Mouse (Mus musculus): ENCODE measurements around the gene Gdpgp1. TPM values are rescaled to one million over a fixed set of nuclear protein-coding genes. Genes with fewer than 3 reads are reported as not detected.
A peak's percentile ranks its signal among the peaks of the same experiment; 100 is the strongest.

Gdpgp1 gene
- 3.0 and 3.1 TPM in 2 replicates for total RNA-seq (2017)

DNA sequence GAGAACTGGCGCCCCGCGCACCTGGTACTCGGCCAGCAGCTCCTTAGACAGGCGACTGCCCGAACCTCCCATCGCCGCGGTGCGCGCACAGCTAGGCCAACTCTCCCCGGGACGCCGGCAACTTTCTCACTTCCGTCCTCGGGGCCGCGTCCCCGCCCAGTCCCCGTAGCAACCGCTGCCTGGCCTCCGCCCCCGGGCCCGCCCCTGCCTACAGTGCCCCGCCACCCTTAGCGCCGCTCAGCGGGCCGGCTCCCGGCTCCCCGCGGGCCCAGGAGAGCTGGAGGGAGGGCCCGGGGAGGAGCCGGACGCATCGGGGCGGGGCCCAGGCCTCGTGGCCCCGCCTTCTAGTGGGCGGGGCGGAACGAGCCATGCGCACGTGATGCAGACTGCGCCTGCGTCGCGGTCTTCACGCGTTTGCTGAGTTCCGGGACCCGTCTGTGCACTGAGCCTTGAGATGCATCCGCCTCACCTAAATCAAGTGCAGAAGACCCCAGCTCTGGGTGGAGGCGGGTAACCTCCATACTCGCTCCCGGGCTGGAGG, at the start of gene Gdpgp1, which contains the start of gene Cib1:
Gene Gdpgp1 (plus strand): TSS at position 377 of the 541 bp plus-strand sequence.
Gene Cib1 (minus strand): TSS at position 325 of the 541 bp plus-strand sequence.
- ATAC-seq (replicated peaks in 1 of 2; ENCODE audit: insufficient read depth in 1 of 2, low FRiP score in 2 of 2, low TSS enrichment in 1 of 2, low read depth in 1 of 2, poor library complexity in 2 of 2, severe bottlenecking in 2 of 2): peak; percentile 94 to 95

DNA sequence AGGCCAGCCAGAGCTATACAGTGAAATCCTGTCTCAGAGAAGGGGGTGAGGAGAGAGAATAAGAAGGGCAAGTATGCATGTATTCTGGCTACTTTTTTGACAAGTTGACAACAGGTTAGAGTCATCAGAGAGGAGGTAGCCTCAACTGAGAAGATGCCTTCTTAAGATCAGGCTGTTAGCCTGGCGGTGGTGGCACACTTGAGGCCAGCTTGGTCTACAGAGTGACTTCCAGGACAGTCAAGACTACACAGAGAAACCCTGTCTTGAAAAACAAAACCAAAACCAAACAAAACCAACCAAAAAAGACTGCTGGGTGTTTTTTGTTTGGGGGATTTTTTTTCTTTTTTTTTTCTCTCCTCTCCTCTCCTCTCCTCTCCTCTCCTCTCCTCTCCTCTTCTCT, 49.2 kb upstream of the Gdpgp1 start:
- no peak for ATAC-seq (replicated peaks in 1 of 2; ENCODE audit: insufficient read depth in 1 of 2, low FRiP score in 2 of 2, low TSS enrichment in 1 of 2, low read depth in 1 of 2, poor library complexity in 2 of 2, severe bottlenecking in 2 of 2)

DNA sequence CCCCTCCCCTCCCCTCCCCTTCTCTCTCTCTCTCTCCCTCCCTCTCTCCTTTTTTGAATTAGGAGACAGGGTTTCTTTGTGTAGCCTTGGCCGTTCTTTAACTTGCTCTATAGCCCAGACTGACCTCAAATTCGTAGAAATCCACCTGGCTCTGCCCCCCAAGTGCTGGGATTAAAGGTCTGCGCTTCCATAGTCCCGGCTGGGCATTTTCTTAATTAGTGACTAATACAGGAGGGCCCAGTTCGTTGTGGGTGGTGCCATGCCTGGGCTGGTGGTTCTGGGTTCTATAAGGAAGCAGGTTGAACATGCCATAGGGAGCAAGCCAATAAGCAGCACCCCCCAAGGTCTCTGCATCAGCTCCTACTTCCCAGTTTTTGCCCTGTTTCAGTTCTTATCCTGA, 48.7 kb upstream of the Gdpgp1 start:
- no peak for ATAC-seq (replicated peaks in 1 of 2; ENCODE audit: insufficient read depth in 1 of 2, low FRiP score in 2 of 2, low TSS enrichment in 1 of 2, low read depth in 1 of 2, poor library complexity in 2 of 2, severe bottlenecking in 2 of 2)

GRCm38 (mm10) chr7:80184551-80184950, 48.1 kb upstream of the Gdpgp1 start:
- no peak for ATAC-seq (replicated peaks in 1 of 2; ENCODE audit: insufficient read depth in 1 of 2, low FRiP score in 2 of 2, low TSS enrichment in 1 of 2, low read depth in 1 of 2, poor library complexity in 2 of 2, severe bottlenecking in 2 of 2)

DNA sequence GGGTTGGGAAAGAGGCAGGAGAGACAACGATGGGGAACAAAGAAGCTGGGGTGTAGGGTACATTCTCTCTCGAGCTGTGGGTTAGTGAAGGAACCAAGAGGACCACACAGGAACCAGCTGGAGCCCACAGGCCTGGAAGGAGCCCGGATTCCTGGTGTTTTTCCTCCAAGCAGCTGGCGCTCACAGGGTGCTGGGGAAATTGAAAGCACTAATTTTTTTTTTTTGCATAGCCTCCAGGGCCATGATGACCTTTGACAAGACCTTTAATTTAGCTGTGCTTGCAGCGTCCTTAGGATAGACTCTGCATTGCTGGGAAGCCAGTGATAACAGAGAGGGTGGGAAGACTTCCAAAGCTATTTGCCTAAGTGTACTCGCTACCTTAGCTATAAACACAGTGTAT, 47.7 kb upstream of the Gdpgp1 start:
- no peak for ATAC-seq (replicated peaks in 1 of 2; ENCODE audit: insufficient read depth in 1 of 2, low FRiP score in 2 of 2, low TSS enrichment in 1 of 2, low read depth in 1 of 2, poor library complexity in 2 of 2, severe bottlenecking in 2 of 2)

- ATAC-seq (replicated peaks in 1 of 2; ENCODE audit: insufficient read depth in 1 of 2, low FRiP score in 2 of 2, low TSS enrichment in 1 of 2, low read depth in 1 of 2, poor library complexity in 2 of 2, severe bottlenecking in 2 of 2): no peak; a peak in 1 of 4 replicates
Observed at GRCm38 (mm10) chr7:80186021-80186420, 46.6 kb upstream of the Gdpgp1 start.

GRCm38 (mm10) chr7:80186531-80187296, 46.0 kb upstream of the Gdpgp1 start, which contains the start of gene Sema4b:
TSS of gene Sema4b (plus strand) at chr7:80186841.
- ATAC-seq (replicated peaks in 1 of 2; ENCODE audit: insufficient read depth in 1 of 2, low FRiP score in 2 of 2, low TSS enrichment in 1 of 2, low read depth in 1 of 2, poor library complexity in 2 of 2, severe bottlenecking in 2 of 2): peak; percentile 28 to 58; a peak in 1 of 4 replicates

DNA sequence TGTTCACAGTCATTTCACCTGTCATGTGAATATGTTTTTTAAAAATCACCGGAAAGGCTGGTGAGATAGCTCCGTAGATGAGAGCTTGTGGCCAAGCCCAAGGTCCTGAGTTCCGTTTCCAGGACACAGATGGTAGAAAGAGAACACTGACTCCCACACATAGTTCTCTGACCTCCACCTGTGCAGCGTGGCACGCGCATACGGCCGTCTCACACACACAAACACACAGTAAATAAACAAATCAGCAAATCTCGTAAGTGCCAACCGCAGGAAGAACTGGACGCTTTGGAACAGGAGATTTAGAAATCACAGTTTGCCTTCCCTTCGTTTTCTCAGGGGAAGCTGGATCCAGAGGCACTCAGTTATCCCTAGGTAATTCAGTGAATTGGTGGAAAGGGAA, 45.2 kb upstream of the Gdpgp1 start:
- no peak for ATAC-seq (replicated peaks in 1 of 2; ENCODE audit: insufficient read depth in 1 of 2, low FRiP score in 2 of 2, low TSS enrichment in 1 of 2, low read depth in 1 of 2, poor library complexity in 2 of 2, severe bottlenecking in 2 of 2)

GRCm38 (mm10) chr7:80188579-80189125, 44.0 kb upstream of the Gdpgp1 start:
- no peak for ATAC-seq (replicated peaks in 1 of 2; ENCODE audit: insufficient read depth in 1 of 2, low FRiP score in 2 of 2, low TSS enrichment in 1 of 2, low read depth in 1 of 2, poor library complexity in 2 of 2, severe bottlenecking in 2 of 2)

DNA sequence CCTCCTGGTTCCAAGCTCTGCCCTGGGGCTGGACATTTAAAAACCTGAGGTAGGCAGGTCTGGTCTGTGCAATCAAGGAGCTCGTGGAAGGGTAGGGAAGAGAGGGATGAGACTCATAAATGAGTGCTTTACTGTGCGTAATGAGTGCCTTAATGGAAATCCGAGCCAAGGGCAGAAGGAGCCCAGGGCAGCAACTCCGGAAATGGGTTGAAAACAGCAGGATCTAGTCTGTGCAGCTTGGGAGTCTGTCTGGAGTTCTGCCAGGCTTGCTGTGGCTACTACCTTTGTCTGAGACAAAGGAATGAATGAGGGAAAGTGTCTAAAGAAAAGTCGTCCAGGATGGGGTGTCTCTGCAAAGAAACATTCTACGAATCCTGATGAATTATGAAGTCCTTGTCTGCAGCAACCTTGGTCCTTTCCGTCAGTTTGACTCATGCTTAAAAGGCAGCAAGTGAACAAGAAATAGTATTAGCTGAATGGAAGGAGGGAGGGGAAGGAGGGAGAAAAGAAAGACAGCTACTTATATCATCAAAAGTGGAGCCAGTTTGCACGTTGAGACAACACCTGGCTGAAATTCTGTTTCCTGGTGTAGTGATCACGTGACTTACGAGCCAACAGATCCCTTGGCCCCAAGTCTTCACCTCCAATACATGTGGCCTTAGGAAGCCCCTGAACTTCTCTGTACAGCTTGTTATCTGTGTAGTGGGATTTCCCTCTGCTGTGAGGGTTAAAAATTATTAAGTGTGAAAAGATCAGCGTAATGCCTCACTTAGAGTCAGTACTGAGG, 43.3 kb upstream of the Gdpgp1 start:
- no peak for ATAC-seq (replicated peaks in 1 of 2; ENCODE audit: insufficient read depth in 1 of 2, low FRiP score in 2 of 2, low TSS enrichment in 1 of 2, low read depth in 1 of 2, poor library complexity in 2 of 2, severe bottlenecking in 2 of 2)

DNA sequence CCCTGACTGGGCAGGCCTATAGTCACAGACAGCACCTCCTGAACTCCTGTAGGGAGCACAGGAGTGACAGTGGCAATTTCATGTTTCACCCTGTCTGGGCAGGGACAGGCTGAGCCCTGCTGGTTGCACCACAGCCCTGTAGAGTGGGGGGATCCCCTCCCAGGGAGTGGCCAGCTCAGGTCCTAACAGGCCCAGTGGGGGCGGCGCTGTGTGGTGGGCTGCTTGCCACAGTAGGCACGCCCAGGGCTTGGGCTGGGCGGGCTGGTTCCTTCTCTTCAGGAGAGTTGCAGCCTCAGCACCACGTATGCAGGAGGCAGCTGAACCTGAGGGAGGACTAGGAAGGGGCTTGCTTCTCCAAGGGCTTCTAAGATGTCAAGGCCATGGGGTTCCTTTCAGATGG, 41.2 kb upstream of the Gdpgp1 start:
- peak; percentile 60 to 66 for ATAC-seq (replicated peaks in 1 of 2; ENCODE audit: insufficient read depth in 1 of 2, low FRiP score in 2 of 2, low TSS enrichment in 1 of 2, low read depth in 1 of 2, poor library complexity in 2 of 2, severe bottlenecking in 2 of 2)

- ATAC-seq (replicated peaks in 1 of 2; ENCODE audit: insufficient read depth in 1 of 2, low FRiP score in 2 of 2, low TSS enrichment in 1 of 2, low read depth in 1 of 2, poor library complexity in 2 of 2, severe bottlenecking in 2 of 2): peak; percentile 72 to 85
Observed at GRCm38 (mm10) chr7:80192226-80193061, 40.2 kb upstream of the Gdpgp1 start.

DNA sequence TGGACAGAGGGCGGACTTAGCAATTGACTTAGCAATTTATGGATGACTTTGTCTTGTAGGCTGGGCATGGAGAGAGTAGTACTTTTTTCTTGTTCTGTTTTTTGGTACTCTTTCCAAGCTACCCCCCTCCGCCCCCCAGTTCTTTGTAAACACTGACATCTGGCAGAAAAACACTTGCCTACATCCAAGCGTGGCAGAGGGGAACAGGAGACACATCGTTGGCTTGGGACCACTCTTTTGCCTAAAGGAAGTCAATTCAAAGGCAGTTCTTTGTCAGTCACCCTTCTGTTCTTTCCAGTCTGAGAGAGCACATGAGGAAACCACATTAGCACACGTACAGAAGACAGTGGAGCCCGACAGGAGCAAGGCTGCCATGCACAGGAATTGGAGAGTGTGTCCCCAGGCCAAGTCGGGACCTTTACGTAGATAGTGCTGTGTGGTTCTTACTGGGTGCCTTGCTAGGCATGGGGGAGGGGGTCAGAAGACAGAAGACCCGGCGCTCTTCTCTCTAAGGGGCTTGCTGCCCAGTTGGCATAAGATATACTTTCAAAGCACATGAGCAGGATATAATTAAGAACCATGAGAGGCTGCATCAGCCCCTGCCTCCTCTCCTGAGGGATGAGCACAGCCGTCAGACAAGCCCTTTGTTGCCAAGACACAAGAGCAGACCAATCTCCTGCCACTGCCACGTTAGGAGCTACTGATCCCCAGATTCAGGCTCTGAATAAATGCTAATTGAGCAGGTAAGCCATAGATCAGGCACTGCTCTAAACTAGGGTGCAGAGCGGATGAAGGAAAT, 38.5 kb upstream of the Gdpgp1 start:
- ATAC-seq (replicated peaks in 1 of 2; ENCODE audit: insufficient read depth in 1 of 2, low FRiP score in 2 of 2, low TSS enrichment in 1 of 2, low read depth in 1 of 2, poor library complexity in 2 of 2, severe bottlenecking in 2 of 2): no peak

GRCm38 (mm10) chr7:80195146-80195545, 37.5 kb upstream of the Gdpgp1 start:
- no peak for ATAC-seq (replicated peaks in 1 of 2; ENCODE audit: insufficient read depth in 1 of 2, low FRiP score in 2 of 2, low TSS enrichment in 1 of 2, low read depth in 1 of 2, poor library complexity in 2 of 2, severe bottlenecking in 2 of 2)

GRCm38 (mm10) chr7:80195576-80196263, 36.9 kb upstream of the Gdpgp1 start:
- no peak for ATAC-seq (replicated peaks in 1 of 2; ENCODE audit: insufficient read depth in 1 of 2, low FRiP score in 2 of 2, low TSS enrichment in 1 of 2, low read depth in 1 of 2, poor library complexity in 2 of 2, severe bottlenecking in 2 of 2)

DNA sequence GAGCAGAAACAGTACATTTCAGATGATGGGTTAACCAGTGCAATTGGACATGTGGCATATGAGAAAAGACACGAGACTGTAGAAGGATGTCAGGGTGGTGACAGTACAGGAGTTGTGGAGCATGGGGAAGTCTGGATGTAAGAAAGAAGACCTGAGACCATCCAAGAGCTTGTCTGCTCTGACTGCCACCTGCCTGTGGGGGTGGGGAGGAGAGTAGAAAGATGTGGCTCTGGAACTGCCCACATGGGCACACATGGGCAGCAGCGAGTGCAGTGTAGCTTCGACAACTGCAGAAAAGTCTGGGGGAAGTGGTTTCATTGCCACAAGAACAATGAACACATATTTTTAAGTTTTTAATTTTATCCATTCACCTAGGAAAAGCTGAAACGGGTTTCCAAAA, 35.3 kb upstream of the Gdpgp1 start:
- ATAC-seq (replicated peaks in 1 of 2; ENCODE audit: insufficient read depth in 1 of 2, low FRiP score in 2 of 2, low TSS enrichment in 1 of 2, low read depth in 1 of 2, poor library complexity in 2 of 2, severe bottlenecking in 2 of 2): no peak

Data from hematopoietic stem cell, adult 5-6 weeks (primary cell).